Mouse (Mus musculus) heart, embryonic 14.5 days (tissue): ENCODE measurements around the gene Col13a1. TPM values are rescaled to one million over a fixed set of nuclear protein-coding genes. Genes with fewer than 3 reads are reported as not detected.
A peak's percentile ranks its signal among the peaks of the same experiment; 100 is the strongest.

Experiments used
- ATAC-seq: fragments of 200-750 bp; cut with Nextera tagmentation; 2 replicates; pipeline ENCODE4 v1.8.0; 2017; ENCODE audit warnings: low read depth, moderate TSS enrichment; ENCODE audit not compliant: insufficient number of reproducible peaks, insufficient read depth, low FRiP score
- H3K27ac ChIP-seq, 2 experiments: fragments of 200-500 bp in 1 of 2; fragments of 300-500 bp in 1 of 2; sonication (generic) in 1 of 2; replicated peaks in 1 of 2; 2 replicates each; pipeline ENCODE4 v1.5.1; 2012 to 2014; ENCODE audit warnings: low read depth in 2 of 2, low read length in 2 of 2, control low read depth in 1 of 2, mild to moderate bottlenecking in 1 of 2, mixed read lengths in 1 of 2; ENCODE audit not compliant: control insufficient read depth in 1 of 2, insufficient read depth in 1 of 2
- H3K27me3 ChIP-seq: fragments of 300-500 bp; sonication (generic); 2 replicates; pipeline ENCODE4 v1.6.1; 2014; ENCODE audit warnings: mild to moderate bottlenecking, low read length, control low read depth; ENCODE audit not compliant: control insufficient read depth, insufficient read depth
- H3K36me3 ChIP-seq: fragments of 300-500 bp; sonication (generic); 2 replicates; pipeline ENCODE4 v1.6.1; 2014; ENCODE audit warnings: mild to moderate bottlenecking, control low read depth, low read length, mixed read lengths; ENCODE audit not compliant: control insufficient read depth, insufficient read depth
- H3K4me1 ChIP-seq, 2 experiments: fragments of 200-500 bp in 1 of 2; fragments of 300-500 bp in 1 of 2; sonication (generic) in 1 of 2; 2 replicates each; pipeline ENCODE4 v1.6.1; 2012 to 2014; ENCODE audit warnings: low read length in 2 of 2, control low read depth in 1 of 2, mixed read lengths in 1 of 2; ENCODE audit not compliant: control insufficient read depth in 2 of 2, insufficient read depth in 2 of 2
- H3K4me2 ChIP-seq: fragments of 300-500 bp; sonication (generic); 2 replicates; pipeline ENCODE4 v1.6.1; 2014; ENCODE audit warnings: mild to moderate bottlenecking, low read length
- H3K4me3 ChIP-seq, 2 experiments: fragments of 200-500 bp in 1 of 2; fragments of 300-500 bp in 1 of 2; sonication (generic) in 1 of 2; 2 replicates each; pipeline ENCODE4 v1.5.1; 2012 to 2014; ENCODE audit warnings: low read length in 2 of 2, mild to moderate bottlenecking in 2 of 2, control low read depth in 1 of 2, low read depth in 1 of 2, moderate library complexity in 1 of 2; ENCODE audit not compliant: control insufficient read depth in 1 of 2, insufficient read depth in 1 of 2
- H3K9ac ChIP-seq: fragments of 300-500 bp; sonication (generic); 2 replicates; pipeline ENCODE4 v1.6.1; 2014; ENCODE audit warnings: mild to moderate bottlenecking, low read length
- H3K9me3 ChIP-seq: fragments of 300-500 bp; sonication (generic); 2 replicates; pipeline ENCODE4 v1.6.1; 2016; ENCODE audit warnings: low read length, control low read depth; ENCODE audit not compliant: control insufficient read depth
- WGBS: fragments of 180-500 bp; shearing (Covaris S2); extraction: QIAGEN DNeasy Blood & Tissue Kit; methylation state at CpG from one replicate; pipeline ENCODE4 v1.1.7; 2014; 5-methylcytosine and 5-hydroxymethylcytosine counted together
- polyA plus RNA-seq: library from polyadenylated mRNA; unstranded; fragments of >200 nt; fragmentation: Nextera tagmentation; extraction: Ambion mirVana; gene quantifications from 2 replicates; pipeline ENCODE4 v1.2.1, GENCODE M21; 2014

The Col13a1 gene
- polyA plus RNA-seq, 1 experiment from 2014 or later, result 9.5 TPM

GRCm38 (mm10) chr10:61967207-61967606 is 11.7 kb downstream of the Col13a1 start:
- no peak for ATAC-seq
- no peaks in the 10 kb centered on the region for H3K27me3 ChIP-seq
- H3K9me3 ChIP-seq, result no peaks in the 10 kb centered on the region
- peaks cover 33 to 42% of the 10 kb centered on the region in 2 experiments for H3K4me1 ChIP-seq
- peak overlapping the region; percentile 23 to 31; a peak in 1 of 4 replicates for H3K27ac ChIP-seq
- H3K9ac ChIP-seq, result peak overlapping the region; percentile 1; the same call in 1 of the 2 replicates
- WGBS, result 47% methylated on average over 3 of the region's 3 CpGs
- H3K4me2 ChIP-seq, result no peak overlapping the region
- no peak overlapping the region for H3K4me3 ChIP-seq
- H3K36me3 ChIP-seq, result no peaks in the 10 kb centered on the region

GRCm38 (mm10) chr10:61965386-61965841 is 13.5 kb downstream of the Col13a1 start:
- no peak overlapping the region for H3K9ac ChIP-seq
- ATAC-seq, result peak; percentile 57; the same call in 1 of the 2 replicates
- H3K27ac ChIP-seq, result peak overlapping the region; percentile 39 to 40
- WGBS, result 4% methylated on average over 7 of the region's 7 CpGs
- no peaks in the 10 kb centered on the region for H3K27me3 ChIP-seq
- H3K4me2 ChIP-seq, result peak overlapping the region; percentile 1; the same call in 1 of the 2 replicates
- H3K4me1 ChIP-seq, result peaks cover 26 to 31% of the 10 kb centered on the region in 2 experiments
- no peaks in the 10 kb centered on the region for H3K9me3 ChIP-seq
- no peak overlapping the region for H3K4me3 ChIP-seq
- no peaks in the 10 kb centered on the region for H3K36me3 ChIP-seq

- WGBS, result 37% methylated on average over 6 of the region's 6 CpGs
- H3K27me3 ChIP-seq, result no peaks in the 10 kb centered on the region
- no peak overlapping the region for H3K4me2 ChIP-seq
- H3K36me3 ChIP-seq, result no peaks in the 10 kb centered on the region
- H3K9me3 ChIP-seq, result no peaks in the 10 kb centered on the region
- no peak overlapping the region for H3K9ac ChIP-seq
- H3K27ac ChIP-seq, result no peak overlapping the region
- no peak for ATAC-seq
- H3K4me3 ChIP-seq, result no peak overlapping the region
- H3K4me1 ChIP-seq, result peaks cover 0 to 7% of the 10 kb centered on the region in 2 experiments; a peak in 2 of 4 replicates
Measured at GRCm38 (mm10) chr10:61956718-61957117, 22.2 kb downstream of the Col13a1 start.

GRCm38 (mm10) chr10:61953916-61954315 is 25.0 kb downstream of the Col13a1 start:
- Histone ChIP-seq H3K27ac (no peak overlapping the region), H3K9me3 (no peaks in the 10 kb centered on the region), H3K4me3 (no peak overlapping the region), H3K27me3 (no peaks in the 10 kb centered on the region), H3K36me3 (no peaks in the 10 kb centered on the region), H3K4me1 (peaks cover 0 to 7% of the 10 kb centered on the region in 2 experiments; a peak in 2 of 4 replicates), H3K9ac (no peak overlapping the region), H3K4me2 (no peak overlapping the region)
- no peak for ATAC-seq
- 81% methylated on average over 5 of the region's 5 CpGs for WGBS

- WGBS, result 80% methylated on average over 6 of the region's 6 CpGs
- no peaks in the 10 kb centered on the region for H3K36me3 ChIP-seq
Measured at GRCm38 (mm10) chr10:61949542-61949941, 29.4 kb downstream of the Col13a1 start.

GRCm38 (mm10) chr10:61944386-61944785 is 34.5 kb downstream of the Col13a1 start:
- no peak overlapping the region for H3K9ac ChIP-seq
- WGBS, result 83% methylated on average over 2 of the region's 2 CpGs
- ATAC-seq, result no peak
- H3K4me2 ChIP-seq, result no peak overlapping the region
- no peaks in the 10 kb centered on the region for H3K9me3 ChIP-seq
- H3K27me3 ChIP-seq, result no peaks in the 10 kb centered on the region
- H3K4me1 ChIP-seq, result peaks cover 7 to 18% of the 10 kb centered on the region in 2 experiments; a peak in 2 of 4 replicates
- no peaks in the 10 kb centered on the region for H3K36me3 ChIP-seq
- H3K4me3 ChIP-seq, result no peak overlapping the region
- no peak overlapping the region for H3K27ac ChIP-seq

More at GRCm38 (mm10) chr10:61949542-61949941, 29.4 kb downstream of the Col13a1 start:
- Histone ChIP-seq H3K4me3 (no peak overlapping the region), H3K9ac (no peak overlapping the region), H3K9me3 (no peaks in the 10 kb centered on the region), H3K4me1 (0 out of 4 replicates have a peak, but pooled peaks cover 0 to 6% of the 10 kb centered on the region in 2 experiments), H3K27me3 (no peaks in the 10 kb centered on the region), H3K27ac (no peak overlapping the region), H3K4me2 (no peak overlapping the region)
- no peak for ATAC-seq

- H3K27ac ChIP-seq, result no peak overlapping the region; a peak in 1 of 4 replicates
- ATAC-seq, result no peak
Measured at GRCm38 (mm10) chr10:61943480-61943879, 35.4 kb downstream of the Col13a1 start.

GRCm38 (mm10) chr10:61942719-61943118 is 36.2 kb downstream of the Col13a1 start:
- no peak overlapping the region for H3K4me3 ChIP-seq
- no peak overlapping the region for H3K27ac ChIP-seq
- ATAC-seq, result no peak

More at GRCm38 (mm10) chr10:61943480-61943879, 35.4 kb downstream of the Col13a1 start:
- Histone ChIP-seq H3K9me3 (no peaks in the 10 kb centered on the region), H3K27me3 (no peaks in the 10 kb centered on the region), H3K4me3 (no peak overlapping the region), H3K36me3 (no peaks in the 10 kb centered on the region), H3K4me1 (peaks cover 7 to 18% of the 10 kb centered on the region in 2 experiments; a peak in 2 of 4 replicates), H3K4me2 (no peak overlapping the region), H3K9ac (no peak overlapping the region)
- WGBS, result 50% methylated on average over 10 of the region's 10 CpGs

More at GRCm38 (mm10) chr10:61942719-61943118, 36.2 kb downstream of the Col13a1 start:
- WGBS, result 54% methylated on average over 2 of the region's 2 CpGs
- peaks cover 7 to 18% of the 10 kb centered on the region in 2 experiments; a peak in 2 of 4 replicates for H3K4me1 ChIP-seq
- H3K9me3 ChIP-seq, result no peaks in the 10 kb centered on the region
- no peak overlapping the region for H3K9ac ChIP-seq
- no peaks in the 10 kb centered on the region for H3K36me3 ChIP-seq
- no peak overlapping the region for H3K4me2 ChIP-seq
- H3K27me3 ChIP-seq, result 0 out of 2 replicates have a peak, but pooled peaks cover 2% of the 10 kb centered on the region
